Mouse (Mus musculus): ENCODE measurements around the gene Vwa3b. TPM values are rescaled to one million over a fixed set of nuclear protein-coding genes. Genes with fewer than 3 reads are reported as not detected.

Vwa3b gene
- 0.23 TPM in 1 of 2 replicates, not detected in the other for polyA plus RNA-seq (2014; fragmentation: Nextera tagmentation; extraction: Ambion mirVana)

GRCm38 (mm10) chr1:37025962-37026686, at the start of gene Vwa3b:
TSS of gene Vwa3b (plus strand) at chr1:37026596.
- 76% methylated on average over 5 of the region's 5 CpGs for WGBS
- H3K4me3 ChIP-seq (ENCODE audit: low read depth, low read length): no peak within 1 kb of the TSS
- no peak within 1 kb of the TSS for H3K4me2 ChIP-seq
- no peak for ATAC-seq (ENCODE audit: low FRiP score)
- no peaks in the 10 kb centered on the region; the same call in 1 of the 2 replicates for H3K4me1 ChIP-seq (ENCODE audit: control insufficient read depth, insufficient read depth, low read length)
- H3K36me3 ChIP-seq (ENCODE audit: control insufficient read depth, insufficient read depth, low read length): no peaks in the 10 kb centered on the region
- no peak within 1 kb of the TSS for H3K9ac ChIP-seq (ENCODE audit: low read length)
- DNase-seq (ENCODE audit: low spot score, missing footprints): no peak
- H3K27me3 ChIP-seq (ENCODE audit: control insufficient read depth, insufficient read depth, low read length): no peaks in the 10 kb centered on the region
- H3K9me3 ChIP-seq (ENCODE audit: control insufficient read depth, low read length): no peaks in the 10 kb centered on the region
- no peak within 1 kb of the TSS for H3K27ac ChIP-seq (ENCODE audit: low read depth, low read length)

GRCm38 (mm10) chr1:36976770-36977169, 49.6 kb upstream of the Vwa3b start:
- H3K36me3 ChIP-seq (ENCODE audit: control insufficient read depth, insufficient read depth, low read length): no peaks in the 10 kb centered on the region
- H3K27me3 ChIP-seq (ENCODE audit: control insufficient read depth, insufficient read depth, low read length): no peaks in the 10 kb centered on the region
- WGBS: 89% methylated on average over 4 of the region's 4 CpGs
- no peak overlapping the region for H3K4me2 ChIP-seq
- ATAC-seq (ENCODE audit: low FRiP score): no peak
- no peak overlapping the region for H3K4me3 ChIP-seq (ENCODE audit: low read depth, low read length)
- H3K9ac ChIP-seq (ENCODE audit: low read length): no peak overlapping the region
- H3K27ac ChIP-seq (ENCODE audit: low read depth, low read length): no peak overlapping the region
- no peaks in the 10 kb centered on the region for H3K4me1 ChIP-seq (ENCODE audit: control insufficient read depth, insufficient read depth, low read length)
- no peak for DNase-seq (ENCODE audit: low spot score, missing footprints)
- no peaks in the 10 kb centered on the region for H3K9me3 ChIP-seq (ENCODE audit: control insufficient read depth, low read length)

GRCm38 (mm10) chr1:36982191-36982961, 44.0 kb upstream of the Vwa3b start:
- no peaks in the 10 kb centered on the region for H3K36me3 ChIP-seq (ENCODE audit: control insufficient read depth, insufficient read depth, low read length)
- no peak overlapping the region for H3K4me2 ChIP-seq
- H3K9me3 ChIP-seq (ENCODE audit: control insufficient read depth, low read length): no peaks in the 10 kb centered on the region
- no peak overlapping the region for H3K27ac ChIP-seq (ENCODE audit: low read depth, low read length)
- ATAC-seq (ENCODE audit: low FRiP score) (no peak), DNase-seq (ENCODE audit: low spot score, missing footprints) (peak; percentile 72)
- WGBS: 87% methylated on average over 9 of the region's 9 CpGs
- H3K9ac ChIP-seq (ENCODE audit: low read length): no peak overlapping the region
- H3K4me1 ChIP-seq (ENCODE audit: control insufficient read depth, insufficient read depth, low read length): no peaks in the 10 kb centered on the region
- peaks cover 3% of the 10 kb centered on the region; the same call in 1 of the 2 replicates for H3K27me3 ChIP-seq (ENCODE audit: control insufficient read depth, insufficient read depth, low read length)
- H3K4me3 ChIP-seq (ENCODE audit: low read depth, low read length): no peak overlapping the region

GRCm38 (mm10) chr1:36983754-36984153, 42.6 kb upstream of the Vwa3b start:
- Histone ChIP-seq H3K4me2 (no peak overlapping the region), H3K27me3 (ENCODE audit: control insufficient read depth, insufficient read depth, low read length) (peaks cover 3% of the 10 kb centered on the region; the same call in 1 of the 2 replicates), H3K4me3 (ENCODE audit: low read depth, low read length) (no peak overlapping the region), H3K9me3 (ENCODE audit: control insufficient read depth, low read length) (no peaks in the 10 kb centered on the region), H3K36me3 (ENCODE audit: control insufficient read depth, insufficient read depth, low read length) (no peaks in the 10 kb centered on the region), H3K9ac (ENCODE audit: low read length) (no peak overlapping the region), H3K27ac (ENCODE audit: low read depth, low read length) (no peak overlapping the region), H3K4me1 (ENCODE audit: control insufficient read depth, insufficient read depth, low read length) (no peaks in the 10 kb centered on the region)
- no peak for ATAC-seq (ENCODE audit: low FRiP score)
- WGBS: 41% methylated on average over 4 of the region's 4 CpGs
- no peak for DNase-seq (ENCODE audit: low spot score, missing footprints)

- Histone ChIP-seq H3K4me3 (ENCODE audit: low read depth, low read length) (no peak overlapping the region), H3K9me3 (ENCODE audit: control insufficient read depth, low read length) (no peaks in the 10 kb centered on the region), H3K4me2 (no peak overlapping the region), H3K4me1 (ENCODE audit: control insufficient read depth, insufficient read depth, low read length) (no peaks in the 10 kb centered on the region), H3K27me3 (ENCODE audit: control insufficient read depth, insufficient read depth, low read length) (peaks cover 3% of the 10 kb centered on the region; the same call in 1 of the 2 replicates), H3K27ac (ENCODE audit: low read depth, low read length) (no peak overlapping the region), H3K36me3 (ENCODE audit: control insufficient read depth, insufficient read depth, low read length) (no peaks in the 10 kb centered on the region), H3K9ac (ENCODE audit: low read length) (no peak overlapping the region)
- DNase-seq (ENCODE audit: low spot score, missing footprints) (peak; percentile 80), ATAC-seq (ENCODE audit: low FRiP score) (no peak)
- 36% methylated on average over 6 of the region's 6 CpGs for WGBS
Observed at GRCm38 (mm10) chr1:36984406-36984805, 42.0 kb upstream of the Vwa3b start.

GRCm38 (mm10) chr1:36985896-36986295, 40.5 kb upstream of the Vwa3b start:
- WGBS: 16% methylated on average over 6 of the region's 6 CpGs
- no peak for DNase-seq (ENCODE audit: low spot score, missing footprints)
- Histone ChIP-seq H3K4me1 (ENCODE audit: control insufficient read depth, insufficient read depth, low read length) (no peaks in the 10 kb centered on the region), H3K27ac (ENCODE audit: low read depth, low read length) (no peak overlapping the region), H3K9ac (ENCODE audit: low read length) (no peak overlapping the region), H3K27me3 (ENCODE audit: control insufficient read depth, insufficient read depth, low read length) (peaks cover 3% of the 10 kb centered on the region; the same call in 1 of the 2 replicates), H3K4me3 (ENCODE audit: low read depth, low read length) (no peak overlapping the region), H3K9me3 (ENCODE audit: control insufficient read depth, low read length) (no peaks in the 10 kb centered on the region), H3K4me2 (no peak overlapping the region), H3K36me3 (ENCODE audit: control insufficient read depth, insufficient read depth, low read length) (no peaks in the 10 kb centered on the region)
- ATAC-seq (ENCODE audit: low FRiP score): no peak

GRCm38 (mm10) chr1:36986396-36987160, 39.8 kb upstream of the Vwa3b start:
- Histone ChIP-seq H3K9me3 (ENCODE audit: control insufficient read depth, low read length) (no peaks in the 10 kb centered on the region), H3K4me1 (ENCODE audit: control insufficient read depth, insufficient read depth, low read length) (no peaks in the 10 kb centered on the region), H3K4me3 (ENCODE audit: low read depth, low read length) (no peak overlapping the region), H3K27ac (ENCODE audit: low read depth, low read length) (no peak overlapping the region), H3K9ac (ENCODE audit: low read length) (no peak overlapping the region), H3K36me3 (ENCODE audit: control insufficient read depth, insufficient read depth, low read length) (no peaks in the 10 kb centered on the region), H3K4me2 (no peak overlapping the region), H3K27me3 (ENCODE audit: control insufficient read depth, insufficient read depth, low read length) (peaks cover 3% of the 10 kb centered on the region; the same call in 1 of the 2 replicates)
- DNase-seq (ENCODE audit: low spot score, missing footprints): peak; percentile 86
- 0 out of 2 replicates have a peak, but pooled peaks have one; percentile 22 for ATAC-seq (ENCODE audit: low FRiP score)
- WGBS: 42% methylated on average over 14 of the region's 14 CpGs

GRCm38 (mm10) chr1:36987172-36988148, 38.9 kb upstream of the Vwa3b start:
- 81% methylated on average over 10 of the region's 10 CpGs for WGBS
- Histone ChIP-seq H3K36me3 (ENCODE audit: control insufficient read depth, insufficient read depth, low read length) (no peaks in the 10 kb centered on the region), H3K27ac (ENCODE audit: low read depth, low read length) (no peak overlapping the region), H3K9me3 (ENCODE audit: control insufficient read depth, low read length) (no peaks in the 10 kb centered on the region), H3K4me2 (no peak overlapping the region), H3K4me3 (ENCODE audit: low read depth, low read length) (no peak overlapping the region), H3K9ac (ENCODE audit: low read length) (no peak overlapping the region), H3K4me1 (ENCODE audit: control insufficient read depth, insufficient read depth, low read length) (no peaks in the 10 kb centered on the region), H3K27me3 (ENCODE audit: control insufficient read depth, insufficient read depth, low read length) (peaks cover 3% of the 10 kb centered on the region; the same call in 1 of the 2 replicates)
- DNase-seq (ENCODE audit: low spot score, missing footprints) (peak; percentile 83), ATAC-seq (ENCODE audit: low FRiP score) (no peak)

Measured in midbrain, embryonic 11.5 days (tissue).